Mouse (Mus musculus) embryonic facial prominence, embryonic 10.5 days (tissue): ENCODE data around the gene Ppp4r4. TPM values are rescaled to one million over a fixed set of nuclear protein-coding genes. Genes with fewer than 3 reads are reported as not detected.
A peak's percentile ranks its signal among the peaks of the same experiment; 100 is the strongest.
"Not testable (repeated sequence)": the region's sequence is repeated elsewhere in the genome, so short reads cannot be mapped to it uniquely, and the experiment has no call there.

ENCODE experiments used
- DNase-seq: peaks from one replicate; pipeline ENCODE4 v3.0.0-alpha.2; 2017; ENCODE audit warnings: low spot score
- H3K27ac ChIP-seq: fragments of 300-500 bp; sonication (generic); replicated peaks from 2 replicates; pipeline ENCODE4 v1.5.1; 2016; ENCODE audit warnings: mild to moderate bottlenecking
- H3K27me3 ChIP-seq: fragments of 300-500 bp; sonication (generic); replicated peaks from 2 replicates; pipeline ENCODE4 v1.6.1; 2016; ENCODE audit warnings: low read depth, mild to moderate bottlenecking; ENCODE audit not compliant: poor library complexity, severe bottlenecking
- H3K36me3 ChIP-seq: fragments of 300-500 bp; sonication (generic); replicated peaks from 2 replicates; pipeline ENCODE4 v1.6.1; 2016; ENCODE audit warnings: mild to moderate bottlenecking, moderate library complexity
- H3K4me1 ChIP-seq: fragments of 300-500 bp; sonication (generic); 2 replicates; pipeline ENCODE4 v1.6.1; 2016
- H3K4me3 ChIP-seq: fragments of 300-500 bp; sonication (generic); 2 replicates; pipeline ENCODE4 v1.5.1; 2016; ENCODE audit warnings: mild to moderate bottlenecking, moderate library complexity
- H3K9me3 ChIP-seq: fragments of 300-500 bp; sonication (generic); 2 replicates; pipeline ENCODE4 v1.6.1; 2016; ENCODE audit warnings: mild to moderate bottlenecking
- WGBS: fragments of 180-500 bp; shearing (Covaris S2); methylation state at CpG from one replicate; pipeline ENCODE4 v1.1.7; 2016; 5-methylcytosine and 5-hydroxymethylcytosine counted together
- polyA plus RNA-seq: library from polyadenylated mRNA; unstranded; fragments of >200 nt; fragmentation: Nextera tagmentation; extraction: Ambion mirVana; gene quantifications from 2 replicates; pipeline ENCODE4 v1.2.1, GENCODE M21; 2016

Gene Ppp4r4
- 1.7 and 2.1 TPM in 2 replicates for polyA plus RNA-seq

DNA sequence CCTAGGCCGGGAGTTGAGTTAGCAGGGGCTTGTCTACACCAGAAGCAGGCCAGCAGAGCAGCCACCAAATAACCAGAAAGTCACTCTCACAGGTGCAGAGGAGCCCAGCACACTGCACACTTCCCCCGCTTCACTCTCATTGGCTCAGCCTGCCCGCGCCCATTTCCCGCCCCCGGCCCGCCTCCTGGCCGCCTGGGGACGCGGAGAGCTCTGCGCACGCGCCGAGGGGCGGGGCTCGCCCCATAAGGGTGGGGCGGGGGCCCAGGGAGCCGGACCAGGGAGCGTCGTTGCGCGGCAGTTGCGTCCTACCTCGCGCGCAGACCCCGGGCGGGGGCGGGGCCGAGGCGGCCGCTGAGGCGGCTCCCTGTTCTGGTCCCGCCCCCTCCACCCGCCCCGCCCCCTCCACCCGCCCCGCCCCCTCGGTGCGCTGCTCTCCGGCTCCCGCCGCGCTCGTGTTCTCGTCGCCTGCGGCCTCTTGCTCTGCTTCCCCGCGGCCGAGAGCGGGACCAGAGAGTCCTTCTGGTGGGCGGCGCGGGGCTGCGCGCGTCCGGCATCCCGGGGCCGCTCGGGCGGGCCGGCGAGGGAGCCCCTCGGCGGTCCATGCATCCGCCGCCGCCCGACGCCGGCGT lies at the start of gene Ppp4r4:
Gene Ppp4r4 (plus strand): TSS at position 264 of the 629 bp plus-strand sequence.
- H3K27me3 ChIP-seq, result peaks cover 24% of the 10 kb centered on the region
- peak; percentile 98 for DNase-seq
- peak within 1 kb of the TSS; percentile 74 for H3K4me3 ChIP-seq
- WGBS, result under 1% methylated on average over 69 of the region's 74 CpGs
- H3K9me3 ChIP-seq, result no peaks in the 10 kb centered on the region
- peak within 1 kb of the TSS; percentile 80 for H3K27ac ChIP-seq
- H3K36me3 ChIP-seq, result no peaks in the 10 kb centered on the region
- peaks cover 12% of the 10 kb centered on the region for H3K4me1 ChIP-seq

DNA sequence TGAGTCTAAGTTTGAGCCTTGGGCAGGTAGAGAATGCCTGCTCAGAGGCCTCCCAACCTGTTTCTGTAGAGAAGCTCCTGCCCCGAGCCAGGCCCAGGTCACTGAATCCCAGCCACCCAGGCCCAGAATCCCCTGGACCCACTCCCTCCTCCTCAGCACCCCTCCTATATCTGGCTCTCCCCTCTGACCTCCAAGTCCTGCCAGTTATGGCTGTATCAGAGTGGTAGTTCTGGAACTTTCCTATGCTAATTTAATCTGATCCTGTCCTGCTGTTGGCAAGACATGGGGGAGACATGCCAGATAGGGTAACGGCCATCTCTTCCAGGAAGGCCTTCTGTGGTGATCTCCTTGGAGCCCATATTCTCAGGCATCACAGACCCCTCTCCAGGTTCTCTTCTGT lies 49.3 kb upstream of the Ppp4r4 start:
- Histone ChIP-seq H3K9me3 (no peaks in the 10 kb centered on the region), H3K36me3 (no peaks in the 10 kb centered on the region), H3K4me3 (no peak overlapping the region), H3K27ac (no peak overlapping the region), H3K4me1 (no peaks in the 10 kb centered on the region), H3K27me3 (no peaks in the 10 kb centered on the region)
- WGBS, result 79% methylated on average over 2 of the region's 2 CpGs
- no peak for DNase-seq

DNA sequence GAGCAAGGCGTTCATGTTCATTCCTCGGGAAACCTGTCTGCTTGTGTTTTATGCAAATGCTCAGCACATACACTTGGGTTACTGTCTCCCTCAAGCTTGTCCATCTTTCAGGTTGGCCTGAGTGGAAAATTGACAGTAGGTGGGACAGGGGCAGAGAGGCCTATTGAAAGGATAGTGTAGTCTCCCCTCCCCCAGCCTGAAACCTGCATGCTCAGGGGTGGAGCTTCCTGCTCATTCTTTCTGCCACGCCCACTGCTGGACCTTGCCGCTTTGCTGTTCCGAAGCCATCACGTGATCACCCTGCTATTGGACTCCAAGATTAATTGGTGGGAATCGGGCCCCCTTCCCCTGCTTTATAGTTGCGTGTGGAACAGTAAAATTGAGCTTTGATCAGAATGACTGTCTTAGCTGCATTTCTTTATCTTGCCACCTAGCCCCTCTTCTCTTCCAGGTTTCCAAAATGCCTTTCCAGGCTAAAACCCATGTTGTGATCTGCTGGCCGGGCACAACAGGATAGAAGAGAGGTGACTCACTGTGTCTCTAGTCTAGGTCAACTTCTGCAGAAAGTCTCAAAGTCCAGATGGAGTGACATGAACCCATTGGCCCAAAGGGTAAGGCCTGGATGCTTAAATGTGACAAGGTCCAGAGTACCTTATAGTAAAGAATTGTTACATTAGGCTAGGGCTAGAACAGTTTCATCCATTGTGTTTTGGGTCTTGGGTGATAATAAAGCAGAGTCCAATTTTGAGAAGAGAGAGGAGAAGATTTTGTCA lies 47.7 kb upstream of the Ppp4r4 start:
- not testable (repeated sequence) for H3K36me3 ChIP-seq, H3K27ac ChIP-seq, H3K9me3 ChIP-seq, DNase-seq, H3K4me1 ChIP-seq, H3K4me3 ChIP-seq, H3K27me3 ChIP-seq
- WGBS, result 68% methylated on average over 9 of the region's 9 CpGs

DNA sequence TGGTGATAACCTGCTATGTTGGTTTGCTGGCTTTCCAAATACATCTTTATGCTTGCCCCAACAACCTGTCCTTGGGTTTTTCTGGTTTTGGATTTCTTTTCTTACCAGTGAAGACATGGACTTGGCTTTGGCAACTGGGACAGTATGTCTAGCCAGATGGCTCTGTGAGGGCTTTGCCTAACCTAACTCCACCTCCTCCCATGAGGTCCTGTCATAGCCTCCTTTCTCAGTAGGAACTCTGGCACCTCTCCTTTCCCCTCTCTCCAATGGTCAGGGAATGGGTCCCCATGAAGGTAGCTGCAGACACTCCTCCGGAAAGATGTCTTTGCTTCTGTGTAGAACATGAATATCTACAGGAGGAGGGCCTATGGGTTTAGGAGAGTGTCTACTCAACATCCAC lies 45.4 kb upstream of the Ppp4r4 start:
- H3K27ac ChIP-seq, result no peak overlapping the region
- no peaks in the 10 kb centered on the region for H3K36me3 ChIP-seq
- DNase-seq, result no peak
- WGBS, result 84% methylated on average over 1 of the region's 1 CpGs
- H3K4me1 ChIP-seq, result no peaks in the 10 kb centered on the region
- H3K27me3 ChIP-seq, result no peaks in the 10 kb centered on the region
- H3K9me3 ChIP-seq, result no peaks in the 10 kb centered on the region
- H3K4me3 ChIP-seq, result no peak overlapping the region

DNA sequence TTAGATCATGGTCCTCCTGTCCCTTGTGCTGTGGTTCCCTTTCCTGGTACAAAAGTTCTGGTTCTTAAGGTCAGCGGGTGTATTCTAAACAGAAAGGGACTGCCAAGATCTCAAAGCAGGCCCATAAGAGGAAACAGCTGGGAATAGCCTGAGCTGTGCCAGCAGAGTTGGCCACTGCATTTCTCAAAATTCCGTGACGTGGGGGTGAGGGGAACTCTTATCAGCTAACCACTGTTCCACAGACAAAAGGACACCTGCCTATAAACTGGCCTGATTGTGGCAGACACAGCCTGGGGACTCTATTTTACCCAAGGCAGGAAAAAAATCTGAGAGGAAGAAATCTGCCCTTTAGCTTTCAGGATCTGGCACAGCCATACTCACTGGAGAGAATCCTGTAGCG lies 44.8 kb upstream of the Ppp4r4 start:
- Histone ChIP-seq H3K36me3 (no peaks in the 10 kb centered on the region), H3K27me3 (no peaks in the 10 kb centered on the region), H3K4me1 (no peaks in the 10 kb centered on the region), H3K4me3 (no peak overlapping the region), H3K9me3 (no peaks in the 10 kb centered on the region), H3K27ac (no peak overlapping the region)
- WGBS, result 71% methylated on average over 4 of the region's 4 CpGs
- no peak for DNase-seq

DNA sequence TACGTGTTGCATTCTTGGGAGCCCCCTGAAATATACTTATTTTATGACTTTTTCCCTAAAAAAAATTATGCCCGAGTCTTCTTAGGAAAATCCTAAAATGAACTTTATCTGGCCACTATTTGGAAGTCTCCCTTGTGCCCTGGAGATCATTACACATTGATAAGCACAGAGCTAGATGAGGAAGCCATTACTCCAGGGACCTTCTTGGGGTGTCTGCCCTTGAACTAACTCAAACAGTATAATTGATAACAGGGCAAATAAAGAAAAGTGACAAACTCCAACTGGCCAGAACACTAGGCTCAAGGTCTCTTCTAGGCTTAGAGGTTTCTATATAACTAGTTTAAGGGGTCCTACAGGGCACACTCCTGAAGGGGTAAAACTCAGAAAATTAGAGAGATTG lies 44.3 kb upstream of the Ppp4r4 start:
- WGBS, result 76% methylated on average over 2 of the region's 2 CpGs
- H3K4me1 ChIP-seq, result no peaks in the 10 kb centered on the region
- H3K36me3 ChIP-seq, result no peaks in the 10 kb centered on the region
- no peaks in the 10 kb centered on the region for H3K9me3 ChIP-seq
- DNase-seq, result no peak
- H3K27ac ChIP-seq, result no peak overlapping the region
- no peaks in the 10 kb centered on the region for H3K27me3 ChIP-seq
- H3K4me3 ChIP-seq, result no peak overlapping the region

DNA sequence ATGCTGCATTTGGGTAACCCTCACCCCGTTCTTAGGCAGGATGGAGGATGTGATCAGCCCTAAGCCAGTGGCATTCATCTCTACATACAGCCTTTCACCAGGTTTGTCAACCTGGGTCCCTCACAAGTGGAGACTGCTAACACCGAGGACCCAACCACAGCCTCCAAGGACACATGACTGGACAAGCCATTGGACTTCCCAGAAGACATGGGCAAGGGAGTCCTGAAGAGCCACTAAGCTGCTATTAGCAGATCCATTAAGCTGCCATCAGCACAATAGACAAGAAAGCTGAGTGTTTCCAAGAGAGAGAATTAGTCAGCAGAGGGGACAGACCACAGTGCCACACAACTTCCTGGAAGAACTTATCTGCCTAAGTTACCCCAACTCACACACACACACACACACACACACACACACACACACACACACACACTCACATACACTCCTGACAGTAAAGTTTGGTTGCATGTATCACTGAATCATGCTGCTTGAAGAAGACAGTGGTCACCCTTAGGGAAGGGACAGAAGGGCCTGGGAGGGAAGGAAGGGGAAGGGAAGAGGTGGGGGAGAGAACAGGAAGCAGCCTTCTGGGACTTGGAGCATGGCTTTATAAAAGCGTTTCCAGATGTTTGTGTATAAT lies 40.9 kb upstream of the Ppp4r4 start:
- no peak overlapping the region for H3K27ac ChIP-seq
- H3K4me3 ChIP-seq, result no peak overlapping the region
- WGBS, result 73% methylated on average over 3 of the region's 3 CpGs
- no peaks in the 10 kb centered on the region for H3K36me3 ChIP-seq
- no peaks in the 10 kb centered on the region for H3K9me3 ChIP-seq
- DNase-seq, result no peak
- H3K27me3 ChIP-seq, result no peaks in the 10 kb centered on the region
- no peaks in the 10 kb centered on the region for H3K4me1 ChIP-seq

DNA sequence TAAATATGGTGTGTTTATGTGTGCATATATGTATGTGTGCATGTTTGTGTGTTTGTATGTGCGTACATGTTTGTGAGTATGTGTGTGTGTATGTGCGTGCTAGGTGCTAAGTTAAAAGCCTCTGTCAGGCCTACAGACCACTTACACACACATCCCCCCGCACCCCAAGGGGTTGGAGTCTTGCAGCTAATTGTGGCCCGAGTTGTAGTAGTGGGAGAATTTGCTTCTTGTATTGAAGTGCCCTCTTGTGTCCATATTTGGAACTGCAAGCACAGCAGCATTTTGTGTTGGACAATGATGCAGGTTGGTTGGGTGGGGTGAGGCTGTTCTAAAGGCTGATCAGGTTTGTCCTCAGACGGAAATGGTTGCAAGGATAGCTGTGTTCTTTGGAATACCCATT lies 39.3 kb upstream of the Ppp4r4 start:
- Histone ChIP-seq H3K9me3 (no peaks in the 10 kb centered on the region), H3K36me3 (no peaks in the 10 kb centered on the region), H3K4me1 (no peaks in the 10 kb centered on the region), H3K4me3 (no peak overlapping the region), H3K27me3 (no peaks in the 10 kb centered on the region), H3K27ac (no peak overlapping the region)
- DNase-seq, result peak; percentile 66
- 42% methylated on average over 5 of the region's 5 CpGs for WGBS

DNA sequence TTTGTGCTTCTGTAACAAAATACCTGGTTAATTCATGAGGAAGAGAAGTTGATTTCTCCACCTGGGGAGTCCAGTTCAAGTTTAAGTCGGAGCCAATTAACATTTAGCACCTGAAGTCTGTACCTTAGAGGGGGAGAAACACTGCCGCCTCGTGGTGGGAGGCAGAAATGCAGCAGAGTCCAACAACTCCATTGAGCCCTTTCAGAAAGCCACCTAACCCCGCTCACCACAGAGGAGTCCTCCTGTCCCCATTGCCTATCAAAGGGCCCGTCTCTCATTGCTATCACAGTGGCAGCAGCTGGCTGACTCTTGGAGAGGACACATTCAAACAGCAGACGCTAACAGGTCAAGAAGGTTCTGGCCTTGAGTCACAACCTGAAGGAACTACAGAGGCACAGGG lies 37.6 kb upstream of the Ppp4r4 start:
- 29% methylated on average over 6 of the region's 6 CpGs for WGBS
- no peaks in the 10 kb centered on the region for H3K27me3 ChIP-seq
- DNase-seq, result peak; percentile 41
- no peak overlapping the region for H3K4me3 ChIP-seq
- H3K36me3 ChIP-seq, result no peaks in the 10 kb centered on the region
- H3K9me3 ChIP-seq, result no peaks in the 10 kb centered on the region
- H3K27ac ChIP-seq, result no peak overlapping the region
- no peaks in the 10 kb centered on the region for H3K4me1 ChIP-seq

DNA sequence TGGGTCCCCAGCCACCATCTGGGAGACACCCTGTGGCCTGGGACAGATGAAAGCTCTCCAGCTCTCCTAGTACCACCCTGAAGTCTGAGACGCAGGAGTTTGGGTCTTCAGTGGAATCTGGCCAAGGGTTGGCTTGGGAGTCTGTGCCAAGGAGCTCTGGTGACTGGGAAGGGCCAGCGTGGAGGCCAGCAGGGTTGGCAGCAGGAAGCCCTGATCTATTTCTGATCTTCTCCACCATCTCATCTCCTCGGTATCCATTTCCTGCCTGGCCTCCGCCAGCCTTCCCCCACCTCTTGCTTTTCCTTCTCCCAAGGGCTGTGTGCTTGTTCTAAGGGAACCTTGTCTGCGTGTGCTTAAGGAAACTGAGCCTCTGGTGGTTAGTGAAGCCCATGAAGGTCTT lies 33.3 kb upstream of the Ppp4r4 start:
- Histone ChIP-seq H3K27ac (no peak overlapping the region), H3K9me3 (no peaks in the 10 kb centered on the region), H3K36me3 (no peaks in the 10 kb centered on the region), H3K4me1 (no peaks in the 10 kb centered on the region), H3K27me3 (no peaks in the 10 kb centered on the region), H3K4me3 (no peak overlapping the region)
- WGBS, result 76% methylated on average over 5 of the region's 5 CpGs
- DNase-seq, result no peak

DNA sequence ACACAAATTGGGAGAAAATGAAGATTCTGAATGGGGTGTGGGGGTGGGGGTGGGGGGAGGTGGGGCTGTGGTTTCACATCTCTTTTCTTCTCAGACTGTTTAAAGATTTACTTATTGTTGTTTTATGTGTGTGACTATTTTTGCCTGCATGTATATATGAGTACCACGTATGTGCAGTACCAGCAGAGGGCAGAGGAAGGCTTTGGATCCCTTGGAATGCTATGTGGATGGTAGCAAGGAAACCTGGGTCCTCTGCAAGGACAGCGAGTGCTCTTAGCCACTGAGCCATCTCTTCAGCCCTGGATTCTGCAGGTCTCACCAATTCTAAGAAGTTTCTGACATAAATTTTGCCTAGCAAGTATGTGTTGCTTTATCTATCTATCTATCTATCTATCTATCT lies 32.8 kb upstream of the Ppp4r4 start:
- no peak overlapping the region for H3K27ac ChIP-seq
- H3K4me3 ChIP-seq, result no peak overlapping the region
- DNase-seq, result no peak
- no peaks in the 10 kb centered on the region for H3K27me3 ChIP-seq
- no peaks in the 10 kb centered on the region for H3K4me1 ChIP-seq
- H3K36me3 ChIP-seq, result no peaks in the 10 kb centered on the region
- WGBS, result 80% methylated on average over 2 of the region's 2 CpGs
- H3K9me3 ChIP-seq, result no peaks in the 10 kb centered on the region

DNA sequence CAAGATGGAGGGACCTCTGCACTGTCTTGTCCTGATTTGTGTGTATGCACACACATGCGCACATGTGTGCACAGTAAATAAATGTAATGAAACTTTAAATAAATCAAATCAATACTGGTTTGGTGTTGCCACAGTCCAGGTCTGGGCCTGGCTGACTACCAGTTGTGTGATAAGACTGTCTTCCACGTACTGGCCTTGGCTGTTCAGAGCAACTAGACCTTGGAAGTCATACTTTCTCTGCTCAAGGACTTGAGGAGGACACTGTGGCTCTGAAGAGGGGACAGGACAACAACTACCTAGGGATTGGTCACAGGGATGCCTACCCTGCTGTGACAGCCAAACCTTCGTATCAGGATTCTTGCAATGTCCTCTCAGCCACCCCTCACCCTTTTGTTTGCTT lies 28.8 kb upstream of the Ppp4r4 start:
- no peak overlapping the region for H3K4me3 ChIP-seq
- H3K36me3 ChIP-seq, result no peaks in the 10 kb centered on the region
- WGBS, result 79% methylated on average over 3 of the region's 3 CpGs
- no peak overlapping the region for H3K27ac ChIP-seq
- H3K4me1 ChIP-seq, result no peaks in the 10 kb centered on the region
- no peaks in the 10 kb centered on the region for H3K27me3 ChIP-seq
- no peaks in the 10 kb centered on the region for H3K9me3 ChIP-seq
- no peak for DNase-seq

DNA sequence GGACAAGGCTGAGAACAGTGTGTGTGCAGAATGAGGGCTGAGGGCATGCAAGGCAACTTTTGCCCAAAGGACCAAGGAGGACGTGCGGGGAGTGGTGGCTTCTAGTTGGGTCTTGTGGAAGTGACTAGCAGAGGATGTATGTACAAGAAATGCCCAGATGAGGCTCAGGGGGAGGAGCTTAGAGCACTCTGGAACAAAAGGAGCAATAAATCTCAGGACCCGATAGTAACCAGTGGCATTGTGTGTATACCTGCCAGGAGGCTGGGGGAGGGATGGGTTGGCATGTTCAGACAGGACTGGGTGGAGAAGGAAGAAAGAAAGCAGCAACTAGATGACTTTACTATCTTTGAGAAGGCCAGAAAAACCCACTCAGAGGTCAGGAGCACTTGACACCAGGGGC lies 27.7 kb upstream of the Ppp4r4 start:
- Histone ChIP-seq H3K27me3 (no peaks in the 10 kb centered on the region), H3K36me3 (no peaks in the 10 kb centered on the region), H3K4me1 (no peaks in the 10 kb centered on the region), H3K9me3 (no peaks in the 10 kb centered on the region), H3K4me3 (no peak overlapping the region), H3K27ac (no peak overlapping the region)
- 91% methylated on average over 3 of the region's 3 CpGs for WGBS
- DNase-seq, result no peak
